Mouse (Mus musculus): ENCODE measurements around the gene Cfap126.
"Not testable (repeated sequence)": the region's sequence is repeated elsewhere in the genome, so short reads cannot be mapped to it uniquely, and the experiment has no call there.

Cfap126 gene

GRCm38 (mm10) chr1:171113873-171114299 is at the start of gene Cfap126:
Gene Cfap126, plus strand, starts transcription at chr1:171113918.
- DNase-seq: peak; percentile 86

GRCm38 (mm10) chr1:171064491-171065242 is 49.1 kb upstream of the Cfap126 start, which contains the start of gene Fcgr3:
Gene Fcgr3, minus strand, starts transcription at chr1:171064935.
- DNase-seq: peak; percentile 65

GRCm38 (mm10) chr1:171065243-171065587 is 48.5 kb upstream of the Cfap126 start:
- DNase-seq: not testable (repeated sequence)

GRCm38 (mm10) chr1:171065768-171066167 is 48.0 kb upstream of the Cfap126 start:
- DNase-seq: peak; percentile 23

GRCm38 (mm10) chr1:171066583-171066982 is 47.1 kb upstream of the Cfap126 start:
- DNase-seq: not testable (repeated sequence)

GRCm38 (mm10) chr1:171067928-171068327 is 45.8 kb upstream of the Cfap126 start:
- not testable (repeated sequence) for DNase-seq

GRCm38 (mm10) chr1:171069508-171069907 is 44.2 kb upstream of the Cfap126 start:
- not testable (repeated sequence) for DNase-seq

- not testable (repeated sequence) for DNase-seq
These were observed 42.8 kb upstream of the Cfap126 start for GRCm38 (mm10) chr1:171070879-171071278.

GRCm38 (mm10) chr1:171071726-171072125 is 42.0 kb upstream of the Cfap126 start:
- not testable (repeated sequence) for DNase-seq

- DNase-seq: not testable (repeated sequence)
These were observed 41.5 kb upstream of the Cfap126 start for GRCm38 (mm10) chr1:171072217-171072616.

- peak; percentile 10 for DNase-seq
These were observed 39.4 kb upstream of the Cfap126 start for GRCm38 (mm10) chr1:171074283-171074682.

- not testable (repeated sequence) for DNase-seq
These were observed 37.5 kb upstream of the Cfap126 start for GRCm38 (mm10) chr1:171076176-171076575.

- not testable (repeated sequence) for DNase-seq
These were observed 36.5 kb upstream of the Cfap126 start for GRCm38 (mm10) chr1:171077192-171077591.

GRCm38 (mm10) chr1:171077955-171078354 is 35.8 kb upstream of the Cfap126 start:
- DNase-seq: peak; percentile 25

- not testable (repeated sequence) for DNase-seq
These were observed 35.3 kb upstream of the Cfap126 start for GRCm38 (mm10) chr1:171078419-171078818.

- DNase-seq: not testable (repeated sequence)
These were observed 34.4 kb upstream of the Cfap126 start for GRCm38 (mm10) chr1:171079345-171079744.

- not testable (repeated sequence) for DNase-seq
These were observed 33.9 kb upstream of the Cfap126 start for GRCm38 (mm10) chr1:171079825-171080224.

GRCm38 (mm10) chr1:171081512-171082231 is 32.0 kb upstream of the Cfap126 start:
- not testable (repeated sequence) for DNase-seq

- no peak for DNase-seq
These were observed 28.0 kb upstream of the Cfap126 start for GRCm38 (mm10) chr1:171085718-171086117.

GRCm38 (mm10) chr1:171088237-171088869 is 25.4 kb upstream of the Cfap126 start:
- DNase-seq: not testable (repeated sequence)

GRCm38 (mm10) chr1:171089891-171090290 is 23.8 kb upstream of the Cfap126 start:
- DNase-seq: no peak

GRCm38 (mm10) chr1:171090761-171091160 is 23.0 kb upstream of the Cfap126 start:
- no peak for DNase-seq

- DNase-seq: no peak
These were observed 19.3 kb upstream of the Cfap126 start for GRCm38 (mm10) chr1:171094424-171094823.
